Mouse (Mus musculus) midbrain, embryonic 15.5 days (tissue): ENCODE results near the gene Krtap1-4. TPM values are rescaled to one million over a fixed set of nuclear protein-coding genes. Genes with fewer than 3 reads are reported as not detected.

Source experiments
- ATAC-seq: fragments of 200-750 bp; cut with Nextera tagmentation; replicated peaks from 2 replicates; pipeline ENCODE4 v1.8.0; 2017; ENCODE audit warnings: moderate TSS enrichment
- H3K27ac ChIP-seq: fragments of 300-500 bp; sonication (generic); 2 replicates; pipeline ENCODE4 v1.5.1; 2015; ENCODE audit warnings: mild to moderate bottlenecking, inconsistent platforms
- H3K27me3 ChIP-seq: fragments of 300-500 bp; sonication (generic); replicated peaks from 2 replicates; pipeline ENCODE4 v1.6.1; 2015; ENCODE audit warnings: inconsistent platforms
- H3K36me3 ChIP-seq: fragments of 300-500 bp; sonication (generic); replicated peaks from 2 replicates; pipeline ENCODE4 v1.6.1; 2015; ENCODE audit warnings: inconsistent platforms
- H3K4me1 ChIP-seq: fragments of 300-500 bp; sonication (generic); 2 replicates; pipeline ENCODE4 v1.6.1; 2015; ENCODE audit warnings: inconsistent platforms
- H3K4me2 ChIP-seq: fragments of 300-500 bp; sonication (generic); 2 replicates; pipeline ENCODE4 v1.6.1; 2015; ENCODE audit warnings: inconsistent platforms, mild to moderate bottlenecking, moderate library complexity
- H3K4me3 ChIP-seq: fragments of 300-500 bp; sonication (generic); 2 replicates; pipeline ENCODE4 v1.5.1; 2015; ENCODE audit warnings: mild to moderate bottlenecking, inconsistent platforms
- H3K9ac ChIP-seq: fragments of 300-500 bp; sonication (generic); 2 replicates; pipeline ENCODE4 v1.6.1; 2015; ENCODE audit warnings: mild to moderate bottlenecking, inconsistent platforms
- H3K9me3 ChIP-seq: fragments of 300-500 bp; sonication (generic); 2 replicates; pipeline ENCODE4 v1.6.1; 2016; ENCODE audit warnings: inconsistent platforms
- WGBS: fragments of 180-500 bp; shearing (Covaris S2); methylation state at CpG from one replicate; pipeline ENCODE4 v1.1.7; 2015; ENCODE audit warnings: mixed read lengths; 5-methylcytosine and 5-hydroxymethylcytosine counted together
- polyA plus RNA-seq: library from polyadenylated mRNA; unstranded; fragments of >200 nt; fragmentation: Nextera tagmentation; extraction: Ambion mirVana; gene quantifications from 2 replicates; pipeline ENCODE4 v1.2.1, GENCODE M21; 2015

The Krtap1-4 gene
- polyA plus RNA-seq, 1 experiment from 2014 or later = not detected

GRCm38 (mm10) chr11:99580636-99581035 is 2.8 kb downstream of the Krtap1-4 start, which contains the start of gene Krtap1-5:
Gene Krtap1-5 (minus strand): TSS chr11:99581016.
- no peak within 1 kb of the TSS for H3K4me3 ChIP-seq
- no peaks in the 10 kb centered on the region for H3K27me3 ChIP-seq
- H3K4me1 ChIP-seq = no peaks in the 10 kb centered on the region
- no peak within 1 kb of the TSS for H3K27ac ChIP-seq
- no peak within 1 kb of the TSS for H3K4me2 ChIP-seq
- H3K9ac ChIP-seq = no peak within 1 kb of the TSS
- 90% methylated on average over 6 of the region's 6 CpGs for WGBS
- no peak for ATAC-seq
- no peaks in the 10 kb centered on the region for H3K9me3 ChIP-seq
- H3K36me3 ChIP-seq = no peaks in the 10 kb centered on the region

GRCm38 (mm10) chr11:99574106-99574505 is 9.3 kb downstream of the Krtap1-4 start:
- peak overlapping the region; percentile 34; the same call in 1 of the 2 replicates for H3K9ac ChIP-seq
- H3K27me3 ChIP-seq = no peaks in the 10 kb centered on the region
- peak overlapping the region; percentile 40 for H3K4me2 ChIP-seq
- 7% methylated on average over 7 of the region's 7 CpGs for WGBS
- no peaks in the 10 kb centered on the region for H3K4me1 ChIP-seq
- H3K27ac ChIP-seq = no peak overlapping the region
- peak; percentile 69; the same call in 1 of the 2 replicates for ATAC-seq
- H3K4me3 ChIP-seq = no peak overlapping the region; the same call in 1 of the 2 replicates
- no peaks in the 10 kb centered on the region for H3K36me3 ChIP-seq
- H3K9me3 ChIP-seq = no peaks in the 10 kb centered on the region

GRCm38 (mm10) chr11:99573164-99573563 is 10.3 kb downstream of the Krtap1-4 start:
- WGBS = 16% methylated on average over 4 of the region's 4 CpGs
- Histone ChIP-seq H3K4me1 (no peaks in the 10 kb centered on the region), H3K27me3 (no peaks in the 10 kb centered on the region), H3K36me3 (no peaks in the 10 kb centered on the region), H3K9me3 (no peaks in the 10 kb centered on the region), H3K4me2 (no peak overlapping the region), H3K4me3 (no peak overlapping the region), H3K9ac (no peak overlapping the region), H3K27ac (no peak overlapping the region)
- no peak for ATAC-seq

- H3K27ac ChIP-seq = no peak within 1 kb of the TSS
- ATAC-seq = no peak
- H3K4me2 ChIP-seq = no peak within 1 kb of the TSS
- no peak within 1 kb of the TSS for H3K4me3 ChIP-seq
- H3K9me3 ChIP-seq = no peaks in the 10 kb centered on the region
- no peak within 1 kb of the TSS for H3K9ac ChIP-seq
- H3K27me3 ChIP-seq = no peaks in the 10 kb centered on the region
- WGBS = 94% methylated on average over 7 of the region's 7 CpGs
- no peaks in the 10 kb centered on the region for H3K4me1 ChIP-seq
- no peaks in the 10 kb centered on the region for H3K36me3 ChIP-seq
Observed at GRCm38 (mm10) chr11:99566530-99566929, 16.9 kb downstream of the Krtap1-4 start, which contains the start of gene Krtap3-1. Gene Krtap3-1 (minus strand): TSS chr11:99566630.

GRCm38 (mm10) chr11:99562580-99562979 is 20.9 kb downstream of the Krtap1-4 start:
- no peak overlapping the region for H3K27ac ChIP-seq
- no peak overlapping the region for H3K4me3 ChIP-seq
- no peaks in the 10 kb centered on the region for H3K4me1 ChIP-seq
- no peaks in the 10 kb centered on the region for H3K27me3 ChIP-seq
- H3K36me3 ChIP-seq = no peaks in the 10 kb centered on the region
- H3K9ac ChIP-seq = no peak overlapping the region
- 83% methylated on average over 6 of the region's 6 CpGs for WGBS
- ATAC-seq = no peak
- H3K9me3 ChIP-seq = no peaks in the 10 kb centered on the region
- no peak overlapping the region for H3K4me2 ChIP-seq

- no peak within 1 kb of the TSS for H3K4me3 ChIP-seq
- no peak within 1 kb of the TSS for H3K9ac ChIP-seq
- H3K4me1 ChIP-seq = no peaks in the 10 kb centered on the region
- no peaks in the 10 kb centered on the region for H3K36me3 ChIP-seq
- H3K27ac ChIP-seq = no peak within 1 kb of the TSS
- 93% methylated on average over 9 of the region's 9 CpGs for WGBS
- H3K27me3 ChIP-seq = no peaks in the 10 kb centered on the region
- H3K4me2 ChIP-seq = no peak within 1 kb of the TSS
- no peak for ATAC-seq
- no peaks in the 10 kb centered on the region for H3K9me3 ChIP-seq
Observed at GRCm38 (mm10) chr11:99559366-99559765, 24.1 kb downstream of the Krtap1-4 start, which contains the start of gene Gm11939. Gene Gm11939 (minus strand): TSS chr11:99559466.

GRCm38 (mm10) chr11:99557976-99558745 is 25.3 kb downstream of the Krtap1-4 start:
- Histone ChIP-seq H3K27ac (no peak overlapping the region), H3K4me3 (no peak overlapping the region), H3K4me2 (no peak overlapping the region), H3K9ac (no peak overlapping the region), H3K36me3 (no peaks in the 10 kb centered on the region), H3K27me3 (no peaks in the 10 kb centered on the region), H3K4me1 (no peaks in the 10 kb centered on the region), H3K9me3 (no peaks in the 10 kb centered on the region)
- ATAC-seq = no peak
- WGBS = 85% methylated on average over 3 of the region's 3 CpGs

GRCm38 (mm10) chr11:99556753-99557152 is 26.7 kb downstream of the Krtap1-4 start, which contains the start of gene Krtap3-2:
Gene Krtap3-2 (minus strand): TSS chr11:99556853.
- Histone ChIP-seq H3K27ac (no peak within 1 kb of the TSS), H3K4me1 (no peaks in the 10 kb centered on the region), H3K4me2 (no peak within 1 kb of the TSS), H3K4me3 (no peak within 1 kb of the TSS), H3K9ac (no peak within 1 kb of the TSS), H3K36me3 (no peaks in the 10 kb centered on the region), H3K27me3 (no peaks in the 10 kb centered on the region), H3K9me3 (no peaks in the 10 kb centered on the region)
- ATAC-seq = no peak
- 85% methylated on average over 2 of the region's 2 CpGs for WGBS

GRCm38 (mm10) chr11:99556195-99556594 is 27.3 kb downstream of the Krtap1-4 start:
- no peaks in the 10 kb centered on the region for H3K27me3 ChIP-seq
- no peaks in the 10 kb centered on the region for H3K36me3 ChIP-seq
- H3K4me2 ChIP-seq = no peak overlapping the region
- WGBS = 90% methylated on average over 2 of the region's 2 CpGs
- no peak overlapping the region for H3K27ac ChIP-seq
- no peaks in the 10 kb centered on the region for H3K9me3 ChIP-seq
- no peak overlapping the region for H3K9ac ChIP-seq
- H3K4me1 ChIP-seq = no peaks in the 10 kb centered on the region
- H3K4me3 ChIP-seq = no peak overlapping the region
- no peak for ATAC-seq

GRCm38 (mm10) chr11:99550765-99551164 is 32.7 kb downstream of the Krtap1-4 start, which contains the start of gene Krtap3-3:
Gene Krtap3-3 (minus strand): TSS chr11:99550865.
- ATAC-seq = no peak
- Histone ChIP-seq H3K9me3 (no peaks in the 10 kb centered on the region), H3K27ac (no peak within 1 kb of the TSS), H3K4me3 (no peak within 1 kb of the TSS), H3K27me3 (no peaks in the 10 kb centered on the region), H3K4me1 (no peaks in the 10 kb centered on the region), H3K36me3 (no peaks in the 10 kb centered on the region), H3K9ac (no peak within 1 kb of the TSS), H3K4me2 (no peak within 1 kb of the TSS)
- 73% methylated on average over 4 of the region's 4 CpGs for WGBS

GRCm38 (mm10) chr11:99547892-99548291 is 35.6 kb downstream of the Krtap1-4 start:
- Histone ChIP-seq H3K4me1 (no peaks in the 10 kb centered on the region), H3K27ac (no peak overlapping the region), H3K4me2 (no peak overlapping the region), H3K4me3 (no peak overlapping the region), H3K36me3 (no peaks in the 10 kb centered on the region), H3K27me3 (no peaks in the 10 kb centered on the region), H3K9me3 (no peaks in the 10 kb centered on the region), H3K9ac (no peak overlapping the region)
- no peak for ATAC-seq

- H3K27me3 ChIP-seq = no peaks in the 10 kb centered on the region
- no peaks in the 10 kb centered on the region for H3K4me1 ChIP-seq
- WGBS = 58% methylated on average over 9 of the region's 9 CpGs
- H3K36me3 ChIP-seq = no peaks in the 10 kb centered on the region
- no peak overlapping the region for H3K4me2 ChIP-seq
- no peak for ATAC-seq
- H3K9ac ChIP-seq = no peak overlapping the region
- no peak overlapping the region for H3K27ac ChIP-seq
- no peaks in the 10 kb centered on the region for H3K9me3 ChIP-seq
- no peak overlapping the region for H3K4me3 ChIP-seq
Observed at GRCm38 (mm10) chr11:99539721-99540120, 43.7 kb downstream of the Krtap1-4 start.
